Mouse (Mus musculus) macrophage (primary cell): ENCODE results near the gene Slc17a7. TPM values are rescaled to one million over a fixed set of nuclear protein-coding genes. Genes with fewer than 3 reads are reported as not detected.
A peak's percentile ranks its signal among the peaks of the same experiment; 100 is the strongest.
"Not testable (repeated sequence)": the region's sequence is repeated elsewhere in the genome, so short reads cannot be mapped to it uniquely, and the experiment has no call there.

ENCODE experiments used
- H3K27ac ChIP-seq: fragments of 350-480 bp; formaldehyde crosslinking; 2 replicates; pipeline ENCODE4 v1.9.0; 2021
- H3K36me3 ChIP-seq: fragments of 350-480 bp; formaldehyde crosslinking; 2 replicates; pipeline ENCODE4 v1.9.0; 2021; ENCODE audit errors: inconsistent target
- H3K4me3 ChIP-seq: fragments of 350-480 bp; formaldehyde crosslinking; 2 replicates; pipeline ENCODE4 v1.9.0; 2021; ENCODE audit errors: inconsistent target
- H3K79me2 ChIP-seq: fragments of 350-480 bp; formaldehyde crosslinking; 2 replicates; pipeline ENCODE4 v1.9.0; 2021; ENCODE audit errors: inconsistent target
- WGBS: methylation state at CpG from one replicate; pipeline ENCODE4 v1.1.7; 2026; ENCODE audit warnings: inconsistent platforms; ENCODE audit not compliant: missing documents; 5-methylcytosine and 5-hydroxymethylcytosine counted together
- polyA plus RNA-seq: library from polyadenylated mRNA; stranded (reverse); fragments of 250-400 nt; gene quantifications from 3 replicates; pipeline ENCODE4 v1.2.4, GENCODE M21; 2018; ENCODE audit warnings: inconsistent platforms

Gene Slc17a7
- polyA plus RNA-seq, 1 experiment from 2014 or later, result not detected

DNA sequence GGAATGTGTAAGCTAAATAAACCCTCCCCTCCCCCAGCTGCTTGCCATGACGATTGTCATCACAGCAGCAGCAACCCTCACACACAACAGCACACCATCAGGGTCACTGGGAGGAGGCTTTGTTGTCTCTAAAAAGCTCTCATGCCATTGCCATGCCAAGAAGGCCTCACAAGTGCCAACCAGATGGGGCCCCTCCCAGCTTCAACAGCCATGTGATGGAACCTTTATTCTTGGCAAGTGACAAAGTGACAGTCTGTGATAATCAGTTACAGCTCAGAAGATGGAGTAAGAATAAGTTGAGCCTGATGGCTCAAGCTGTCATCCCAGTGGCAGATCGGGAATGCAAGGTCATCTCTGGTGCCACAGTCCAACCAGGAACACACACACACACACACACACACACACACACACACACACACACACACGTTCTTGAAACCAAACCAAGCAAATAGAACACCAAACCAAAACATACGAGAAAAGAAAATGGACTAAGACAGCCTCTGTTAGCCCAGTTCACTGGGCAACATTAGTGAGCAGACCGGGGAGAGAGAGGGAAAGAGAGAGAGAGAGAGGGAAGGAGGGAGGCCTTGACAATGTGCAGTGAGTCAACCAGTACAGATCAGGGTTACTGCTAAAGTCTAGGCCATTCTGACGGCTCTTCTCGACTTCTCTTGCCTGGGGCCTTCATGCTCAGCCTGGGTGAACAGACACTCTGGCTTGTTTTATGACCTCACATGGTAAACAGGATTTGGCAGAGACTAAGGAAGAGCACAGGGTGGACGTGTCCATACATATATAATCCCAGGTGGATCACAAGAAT, 23.6 kb upstream of the Slc17a7 start:
- Histone ChIP-seq H3K36me3 (peaks cover 32% of the 10 kb centered on the region), H3K27ac (no peak overlapping the region), H3K79me2 (no peaks in the 10 kb centered on the region), H3K4me3 (no peak overlapping the region)
- WGBS, result 98% methylated on average over 6 of the region's 8 CpGs

DNA sequence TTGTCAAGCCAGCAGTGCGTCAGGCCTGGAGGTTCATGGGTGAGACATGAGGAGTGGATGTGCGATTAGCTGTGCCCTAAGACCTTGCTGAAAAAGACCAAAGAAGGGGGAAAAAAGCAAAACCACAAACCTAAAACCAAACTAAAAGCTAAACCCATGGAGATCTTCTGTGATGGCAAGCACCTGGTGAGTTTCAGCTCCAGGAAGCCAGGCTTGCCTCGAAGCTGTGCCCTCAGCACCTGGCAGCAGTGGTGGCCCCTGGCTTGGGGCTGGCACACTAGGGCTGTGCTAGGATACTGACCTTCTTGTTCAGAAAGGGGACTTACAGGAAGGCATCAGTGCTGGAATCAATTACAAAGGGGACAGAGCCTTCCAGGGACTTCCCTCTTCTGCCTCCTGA, 22.4 kb upstream of the Slc17a7 start:
- Histone ChIP-seq H3K79me2 (no peaks in the 10 kb centered on the region), H3K4me3 (no peak overlapping the region), H3K36me3 (peaks cover 44% of the 10 kb centered on the region), H3K27ac (no peak overlapping the region)
- 74% methylated on average over 3 of the region's 3 CpGs for WGBS

DNA sequence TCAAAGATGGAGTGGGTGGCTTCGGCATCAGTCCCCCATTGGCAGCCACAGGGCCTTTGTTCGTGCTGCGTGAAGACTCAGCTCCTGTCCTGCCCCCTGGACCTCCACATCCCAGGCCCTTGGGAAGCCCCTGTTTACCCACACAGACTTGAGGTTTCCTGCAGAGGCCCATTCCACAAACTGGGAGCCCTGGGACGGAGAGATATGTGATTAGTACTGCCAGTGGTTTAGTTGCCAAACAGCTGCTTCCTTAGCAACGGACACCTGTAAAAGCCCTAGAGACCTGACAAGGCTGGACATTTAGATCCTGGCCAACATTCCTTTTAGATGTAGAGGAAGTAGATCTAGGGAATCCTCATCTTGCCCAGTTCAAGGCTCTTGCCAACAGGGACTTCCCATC, 21.8 kb upstream of the Slc17a7 start:
- no peak overlapping the region for H3K27ac ChIP-seq
- 93% methylated on average over 5 of the region's 5 CpGs for WGBS

GRCm38 (mm10) chr7:45144368-45145174, 19.2 kb upstream of the Slc17a7 start:
- H3K27ac ChIP-seq, result no peak overlapping the region
- no peaks in the 10 kb centered on the region for H3K79me2 ChIP-seq
- no peak overlapping the region for H3K4me3 ChIP-seq
- peaks cover 63% of the 10 kb centered on the region for H3K36me3 ChIP-seq
- 92% methylated on average over 12 of the region's 13 CpGs for WGBS

More for the DNA sequence above, 21.8 kb upstream of the Slc17a7 start:
- Histone ChIP-seq H3K79me2 (no peaks in the 10 kb centered on the region), H3K4me3 (no peak overlapping the region), H3K36me3 (peaks cover 50% of the 10 kb centered on the region)

- no peak overlapping the region for H3K27ac ChIP-seq
- no peaks in the 10 kb centered on the region for H3K79me2 ChIP-seq
- 97% methylated on average over 8 of the region's 8 CpGs for WGBS
- peaks cover 63% of the 10 kb centered on the region for H3K36me3 ChIP-seq
- no peak overlapping the region for H3K4me3 ChIP-seq
Observed at GRCm38 (mm10) chr7:45145460-45145859, 18.3 kb upstream of the Slc17a7 start.

DNA sequence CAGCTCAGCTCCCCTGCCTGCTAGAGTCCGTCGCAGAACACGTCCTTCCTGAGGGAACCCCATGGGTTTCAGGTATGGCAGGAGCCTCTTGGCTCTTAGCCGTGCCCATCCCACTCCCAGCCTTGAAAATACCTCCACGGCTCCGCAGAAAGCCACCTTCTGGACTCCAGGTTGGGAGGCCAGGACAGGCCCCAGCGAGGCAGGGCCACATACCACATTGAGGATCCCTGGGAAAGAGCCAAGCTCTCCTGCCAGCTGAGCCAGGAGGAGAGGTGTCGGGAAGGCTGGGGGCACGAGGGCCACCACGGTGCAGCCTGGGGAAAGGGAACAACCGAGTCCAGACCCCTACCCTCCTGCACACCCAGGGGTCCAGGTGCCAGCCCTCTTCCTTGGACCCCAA, 16.5 kb upstream of the Slc17a7 start:
- WGBS, result 97% methylated on average over 11 of the region's 11 CpGs
- no peak overlapping the region for H3K27ac ChIP-seq
- H3K79me2 ChIP-seq, result peaks cover 5% of the 10 kb centered on the region; the same call in 1 of the 2 replicates
- H3K36me3 ChIP-seq, result peaks cover 58% of the 10 kb centered on the region
- H3K4me3 ChIP-seq, result no peak overlapping the region

- peaks cover 51% of the 10 kb centered on the region for H3K36me3 ChIP-seq
- WGBS, result 94% methylated on average over 11 of the region's 11 CpGs
- peaks cover 5% of the 10 kb centered on the region; the same call in 1 of the 2 replicates for H3K79me2 ChIP-seq
- H3K27ac ChIP-seq, result no peak overlapping the region
- no peak overlapping the region for H3K4me3 ChIP-seq
Observed at GRCm38 (mm10) chr7:45147899-45148298, 15.8 kb upstream of the Slc17a7 start.

DNA sequence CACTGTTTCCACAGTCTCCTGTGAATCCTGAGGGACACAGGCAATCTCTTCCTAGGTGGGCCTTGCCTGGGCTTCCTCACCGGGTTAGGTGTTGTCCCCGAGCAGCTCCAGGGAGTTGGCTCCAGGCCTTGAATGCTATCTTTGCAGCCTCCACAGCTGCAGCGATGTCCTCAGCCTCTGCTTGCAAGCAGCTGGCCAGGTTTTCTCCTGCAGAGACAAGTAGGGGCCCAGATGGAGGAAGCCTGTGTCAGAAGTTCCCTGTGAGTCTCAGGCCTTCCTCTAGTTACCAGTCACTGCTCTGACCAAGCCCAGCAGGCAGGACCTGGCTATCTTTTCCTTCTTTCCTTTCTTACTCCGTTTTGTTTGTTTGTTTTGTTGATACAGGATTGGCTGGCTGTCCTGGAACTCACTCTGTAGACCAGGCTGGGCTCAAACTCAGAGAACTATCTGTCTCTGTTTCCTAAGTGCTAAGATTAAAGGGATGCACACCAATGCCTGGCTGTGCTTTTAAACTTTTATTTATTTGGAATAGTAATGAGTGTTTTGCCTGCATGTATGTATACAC, 15.1 kb upstream of the Slc17a7 start:
- H3K4me3 ChIP-seq, result no peak overlapping the region
- 84% methylated on average over 4 of the region's 4 CpGs for WGBS
- no peak overlapping the region for H3K27ac ChIP-seq
- peaks cover 5% of the 10 kb centered on the region; the same call in 1 of the 2 replicates for H3K79me2 ChIP-seq
- H3K36me3 ChIP-seq, result peaks cover 44% of the 10 kb centered on the region

- Histone ChIP-seq H3K79me2 (peaks cover 5% of the 10 kb centered on the region; the same call in 1 of the 2 replicates), H3K27ac (no peak overlapping the region), H3K36me3 (peaks cover 35% of the 10 kb centered on the region), H3K4me3 (no peak overlapping the region)
- 87% methylated on average over 6 of the region's 6 CpGs for WGBS
Observed at GRCm38 (mm10) chr7:45149545-45149944, 14.2 kb upstream of the Slc17a7 start.

DNA sequence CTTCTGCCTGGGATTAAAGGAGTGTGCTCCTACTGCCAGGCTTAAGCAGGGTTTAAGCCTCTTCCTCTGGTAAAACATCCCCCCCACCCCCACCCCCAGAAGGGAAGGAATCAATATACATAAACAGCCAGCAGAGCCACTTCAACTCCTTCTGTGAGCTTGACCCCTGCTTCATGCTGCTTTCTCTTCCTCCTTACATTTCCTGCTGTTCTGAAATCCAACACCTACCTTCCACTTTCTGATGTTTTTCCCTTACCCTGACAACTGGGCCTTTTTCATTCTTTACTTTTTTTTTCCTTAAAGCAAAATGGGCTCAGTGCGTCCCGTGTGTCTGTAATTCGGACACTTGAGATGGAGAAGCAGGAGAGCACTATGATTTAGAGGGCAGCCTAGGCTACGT, 13.4 kb upstream of the Slc17a7 start:
- WGBS, result 59% methylated on average over 4 of the region's 4 CpGs
- Histone ChIP-seq H3K27ac (no peak overlapping the region), H3K36me3 (peaks cover 29% of the 10 kb centered on the region), H3K79me2 (peaks cover 5% of the 10 kb centered on the region; the same call in 1 of the 2 replicates), H3K4me3 (no peak overlapping the region)

DNA sequence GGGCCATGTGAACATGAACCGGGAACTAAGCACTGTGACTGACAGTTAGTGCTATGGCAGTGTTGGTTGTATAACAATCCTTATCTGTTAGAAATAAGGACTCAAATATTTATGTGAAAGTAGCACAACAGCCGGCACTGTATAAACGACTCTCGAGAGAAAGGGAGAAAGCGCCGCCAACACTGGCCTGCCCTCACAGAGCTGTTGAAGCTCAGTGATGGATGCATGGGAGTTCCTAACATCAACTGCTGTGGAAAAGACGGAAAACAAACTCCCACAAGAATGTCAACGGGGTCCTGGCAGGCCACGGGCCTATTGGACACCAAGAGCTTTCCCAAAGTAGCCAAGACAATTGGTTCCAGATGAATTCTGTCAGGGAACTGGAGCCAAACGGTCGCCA, 12.4 kb upstream of the Slc17a7 start:
- Histone ChIP-seq H3K79me2 (peaks cover 5% of the 10 kb centered on the region; the same call in 1 of the 2 replicates), H3K4me3 (no peak overlapping the region)
- 85% methylated on average over 11 of the region's 11 CpGs for WGBS

DNA sequence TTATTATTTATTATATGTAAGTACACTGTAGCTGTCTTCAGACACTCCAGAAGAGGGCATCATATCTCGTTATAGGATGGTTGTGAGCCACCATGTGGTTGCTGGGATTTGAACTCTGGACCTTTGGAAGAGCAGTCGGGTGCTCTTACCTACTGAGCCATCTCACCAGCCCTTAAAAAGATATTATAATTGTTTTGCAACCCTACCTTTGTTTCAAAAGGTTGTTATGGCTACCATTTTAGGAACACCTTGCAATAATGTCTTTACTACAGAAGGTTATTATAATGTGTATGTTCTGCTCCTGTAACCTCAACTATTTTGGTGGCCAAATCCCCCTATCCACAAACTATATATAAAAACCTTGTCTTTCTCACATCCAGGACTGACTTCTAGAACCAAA, 10.7 kb upstream of the Slc17a7 start:
- H3K79me2 ChIP-seq, H3K27ac ChIP-seq, H3K36me3 ChIP-seq: not testable (repeated sequence)
- peak overlapping the region; percentile 88; the same call in 1 of the 2 replicates for H3K4me3 ChIP-seq
- WGBS, result 95% methylated on average over 2 of the region's 2 CpGs

More for the DNA sequence above, 12.4 kb upstream of the Slc17a7 start:
- Histone ChIP-seq H3K27ac (no peak overlapping the region), H3K36me3 (peaks cover 19% of the 10 kb centered on the region; the same call in 1 of the 2 replicates)

DNA sequence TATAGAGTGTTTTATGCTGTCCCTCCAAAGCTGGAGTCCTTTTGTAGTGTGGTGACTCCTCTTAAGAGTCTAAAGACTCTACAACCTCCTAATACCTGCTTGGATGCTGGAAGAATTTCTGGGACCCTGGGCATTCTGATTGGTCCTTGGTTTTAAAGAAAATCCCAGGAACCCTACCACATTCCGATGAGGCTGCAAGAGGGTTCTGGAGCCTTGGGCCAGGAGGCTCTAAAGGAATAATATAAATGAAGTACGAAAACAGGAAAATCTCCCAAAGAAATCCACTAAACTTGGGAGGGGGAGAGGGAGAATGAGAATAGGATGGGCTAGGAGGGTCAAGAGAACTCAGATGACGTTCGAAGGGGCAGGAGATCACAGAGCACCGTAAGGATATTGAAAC, 10.2 kb upstream of the Slc17a7 start:
- peak overlapping the region; percentile 88 for H3K4me3 ChIP-seq
- H3K36me3 ChIP-seq, result peaks cover 6% of the 10 kb centered on the region; the same call in 1 of the 2 replicates
- H3K79me2 ChIP-seq, result peaks cover 5% of the 10 kb centered on the region; the same call in 1 of the 2 replicates
- 3% methylated on average over 5 of the region's 5 CpGs for WGBS
- H3K27ac ChIP-seq, result peak overlapping the region; percentile 95
